Mouse (Mus musculus): Measurements from ENCODE around the gene Spink4.

DNA sequence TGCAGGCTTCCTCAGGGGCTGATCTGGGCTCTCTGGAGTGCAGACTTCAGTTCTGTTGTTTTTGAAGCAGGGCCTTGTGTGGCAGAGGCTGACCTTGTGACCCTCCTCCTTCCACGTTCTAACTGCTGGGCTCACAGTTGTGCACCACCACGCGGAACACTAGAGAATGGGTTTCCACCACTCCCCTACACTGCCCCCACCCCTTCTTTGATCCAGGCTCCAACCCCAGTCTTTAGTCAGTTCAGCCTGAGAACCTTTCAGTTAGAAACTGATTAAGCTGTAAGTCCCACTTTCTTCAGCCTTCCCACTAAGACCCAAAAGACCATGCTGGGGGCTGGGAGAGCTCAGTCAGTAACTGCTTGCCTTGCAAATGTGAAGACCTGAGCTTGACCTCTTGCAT is 5.7 kb downstream of the Spink4 start:
- TF ChIP-seq CTCF (conservative IDR thresholded peaks at IDR 0.05; ENCODE audit: low read length) (no peak), NANOG (IDR thresholded peaks at IDR 0.05; ENCODE audit: borderline replicate concordance, low read length) (no peak), POU5F1 (IDR thresholded peaks at IDR 0.05; ENCODE audit: borderline replicate concordance, low read length) (no peak)

Measured in E14TG2a.4 (cell line).